Mouse (Mus musculus): ENCODE results near the gene Neurog2. TPM values are rescaled to one million over a fixed set of nuclear protein-coding genes. Genes with fewer than 3 reads are reported as not detected.

The Neurog2 gene
- polyA plus RNA-seq, 1 experiment from 2014 or later: not detected

DNA sequence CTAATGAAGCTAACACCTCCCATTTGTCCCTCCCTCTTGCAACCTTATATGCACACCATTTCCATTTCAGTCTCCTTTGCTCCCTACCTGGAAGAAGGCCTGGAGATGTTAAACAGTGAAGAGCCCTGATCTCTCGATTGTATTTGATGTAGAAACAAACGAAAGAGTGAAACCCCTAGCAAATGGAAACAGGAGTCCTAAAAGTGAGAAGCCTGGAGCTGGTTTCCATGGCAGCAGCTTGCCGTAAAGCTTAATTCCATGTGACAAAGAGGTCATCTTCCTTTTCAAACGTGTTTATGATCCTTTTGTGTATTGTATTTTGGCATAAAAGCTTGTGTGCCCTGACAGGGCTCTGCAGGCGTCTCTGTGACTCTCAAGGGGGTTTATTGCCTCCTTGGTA, 9.3 kb downstream of the Neurog2 start:
- DNase-seq (ENCODE audit: low spot score): no peak

- DNase-seq (ENCODE audit: low spot score): no peak
These were observed 13.4 kb downstream of the Neurog2 start for GRCm38 (mm10) chr3:127646156-127646825.

DNA sequence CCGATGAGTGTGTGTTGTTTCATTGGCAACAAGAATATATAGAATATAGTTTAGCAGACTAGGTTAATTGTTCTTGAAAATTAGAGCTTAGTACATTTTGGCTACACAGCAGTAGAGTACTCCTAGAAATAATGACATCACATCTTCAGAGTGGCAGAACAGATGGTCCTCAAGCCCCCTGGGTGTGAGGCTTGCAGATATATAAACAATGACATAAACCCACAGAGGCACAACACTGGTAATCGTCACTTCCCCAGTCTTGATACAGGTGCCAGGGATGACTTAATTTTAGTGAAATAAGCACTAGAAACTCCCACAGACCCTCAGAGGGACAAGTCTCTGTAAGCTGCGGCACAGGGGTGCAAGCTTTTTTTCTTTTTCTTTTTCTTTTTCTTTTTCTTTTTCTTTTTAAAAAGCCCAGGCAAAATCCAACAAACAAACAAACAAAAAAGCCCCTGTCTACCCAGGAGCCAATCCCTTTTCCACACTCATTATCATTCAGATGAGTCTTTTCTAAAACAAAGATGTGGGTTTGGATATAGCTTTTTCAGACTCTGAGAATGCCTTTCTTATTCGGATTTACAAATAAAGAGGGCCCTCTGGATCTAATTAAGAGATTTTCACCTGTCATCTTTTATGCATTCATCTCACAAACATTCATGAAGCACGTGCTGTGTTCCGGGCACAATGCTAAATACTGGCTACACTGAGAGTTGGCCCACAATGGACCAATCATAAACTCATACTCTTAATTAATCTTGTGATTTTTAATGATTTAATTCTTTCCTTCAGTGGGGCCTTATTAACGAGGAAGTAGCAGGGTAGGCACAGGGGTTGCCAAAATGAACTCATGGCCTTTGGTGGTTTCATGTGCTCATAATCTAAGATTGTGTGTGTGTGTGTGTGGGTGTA, 19.1 kb downstream of the Neurog2 start:
- DNase-seq (ENCODE audit: low spot score): no peak

- DNase-seq (ENCODE audit: low spot score): no peak
These were observed 27.8 kb downstream of the Neurog2 start for GRCm38 (mm10) chr3:127660712-127661111.

- no peak for DNase-seq (ENCODE audit: low spot score)
These were observed 29.0 kb downstream of the Neurog2 start for GRCm38 (mm10) chr3:127661646-127662531.

GRCm38 (mm10) chr3:127679703-127680102, 46.8 kb downstream of the Neurog2 start:
- DNase-seq (ENCODE audit: low spot score): no peak

Other genes with a start within 250 kb of the Neurog2 start
- 1.3 TPM in 2 replicates for gene Ank2, start 133.8 kb upstream of the Neurog2 start, polyA plus RNA-seq (2015; fragmentation: Nextera tagmentation; extraction: Ambion mirVana)
- 58.7 and 59.8 TPM in 2 replicates for gene Larp7, start 79.8 kb upstream of the Neurog2 start, polyA plus RNA-seq (2015; fragmentation: Nextera tagmentation; extraction: Ambion mirVana)
- gene Zgrf1, start 79.6 kb upstream of the Neurog2 start, polyA plus RNA-seq (2015; fragmentation: Nextera tagmentation; extraction: Ambion mirVana): 4.5 and 4.9 TPM in 2 replicates
- gene Alpk1, start 147.4 kb downstream of the Neurog2 start, polyA plus RNA-seq (2015; fragmentation: Nextera tagmentation; extraction: Ambion mirVana): 0.58 and 0.83 TPM in 2 replicates
- 10.9 and 11.6 TPM in 2 replicates for gene Tifa, start 156.7 kb downstream of the Neurog2 start, polyA plus RNA-seq (2015; fragmentation: Nextera tagmentation; extraction: Ambion mirVana)
- gene Ap1ar, start 204.4 kb downstream of the Neurog2 start, polyA plus RNA-seq (2015; fragmentation: Nextera tagmentation; extraction: Ambion mirVana): 26.3 and 32.4 TPM in 2 replicates